Comparison of ENCODE assay signal across 9 mouse cellular contexts in the genomic region with DNA sequence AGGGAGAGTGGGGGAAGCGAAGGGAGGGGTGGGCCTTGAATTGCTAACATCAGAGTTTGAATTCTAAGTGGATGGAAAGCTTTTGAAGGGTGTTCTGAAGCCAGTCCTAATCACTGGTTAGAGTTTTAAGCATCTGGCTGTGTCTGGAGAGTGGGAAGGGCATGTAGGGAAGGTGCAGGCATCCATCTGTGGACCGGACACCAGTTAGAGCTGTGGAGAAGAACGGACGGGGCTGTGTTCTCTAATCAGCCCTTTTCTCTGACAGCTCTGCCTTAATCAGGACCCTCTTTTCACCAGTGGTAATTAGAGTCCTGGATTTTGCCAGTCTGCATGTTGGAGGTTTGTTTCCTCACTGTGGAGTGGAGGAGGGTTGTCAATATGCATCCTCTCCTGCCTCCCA. TPM values are rescaled to one million over a fixed set of nuclear protein-coding genes. Genes with fewer than 3 reads are reported as not detected.
DNase-seq lines count a peak whose midpoint lies in the region; ATAC-seq lines count a peak whose summit lies in the region.
"Had no signal": no experiment of that assay in that cellular context is flagged by ENCODE, and none has a peak within 500 bp of the region (broad histone marks: within the 10 kb centered on the region; RNA-seq: fewer than 3 reads in every experiment).

No protein-coding gene starts in this region.

- peaks cover 24% of the 10 kb centered on the region for H3K4me1 ChIP-seq in kidney, embryonic 15.5 days
- H3K4me1 ChIP-seq in embryonic facial prominence, embryonic 10.5 days: peaks cover 23% of the 10 kb centered on the region
- H3K4me1 ChIP-seq in hindbrain, embryonic 10.5 days (replicated peaks): peaks cover 25% of the 10 kb centered on the region
- peaks cover 23% of the 10 kb centered on the region for H3K4me1 ChIP-seq in midbrain, embryonic 12.5 days

- no peak for ATAC-seq in kidney, embryonic 15.5 days (replicated peaks; ENCODE audit: low FRiP score)
- ATAC-seq in midbrain, embryonic 12.5 days (ENCODE audit: low FRiP score, low read depth): no peak
- no peak for ATAC-seq in megakaryocyte-erythroid progenitor cell, adult 5-6 weeks (replicated peaks; ENCODE audit: low FRiP score, low TSS enrichment, poor library complexity, severe bottlenecking)

- 71% methylated on average over 4 of the region's 4 CpGs for WGBS in kidney, embryonic 15.5 days
- 87% methylated on average over 4 of the region's 4 CpGs for WGBS in embryonic facial prominence, embryonic 10.5 days
- WGBS in hindbrain, embryonic 10.5 days: 89% methylated on average over 4 of the region's 4 CpGs
- WGBS in midbrain, embryonic 12.5 days: 82% methylated on average over 4 of the region's 4 CpGs

- peak overlapping the region; percentile 93; the same call in 1 of the 2 replicates for H3K4me3 ChIP-seq in kidney, embryonic 15.5 days (replicated peaks)
- H3K4me3 ChIP-seq in embryonic facial prominence, embryonic 10.5 days: peak overlapping the region; percentile 95
- peak overlapping the region; percentile 93; the same call in 1 of the 2 replicates for H3K4me3 ChIP-seq in hindbrain, embryonic 10.5 days
- H3K4me3 ChIP-seq in midbrain, embryonic 12.5 days: peak overlapping the region; percentile 7; the same call in 1 of the 2 replicates

- H3K36me3 ChIP-seq in kidney, embryonic 15.5 days: peaks cover 21% of the 10 kb centered on the region
- H3K36me3 ChIP-seq in embryonic facial prominence, embryonic 10.5 days (replicated peaks): peaks cover 43% of the 10 kb centered on the region
- H3K36me3 ChIP-seq in hindbrain, embryonic 10.5 days: peaks cover 32% of the 10 kb centered on the region
- H3K36me3 ChIP-seq in midbrain, embryonic 12.5 days: peaks cover 18% of the 10 kb centered on the region

- peak overlapping the region; percentile 88; the same call in 1 of the 2 replicates for H3K9ac ChIP-seq in kidney, embryonic 15.5 days
- peak overlapping the region; percentile 17; the same call in 1 of the 2 replicates for H3K9ac ChIP-seq in midbrain, embryonic 12.5 days (replicated peaks)

- no peaks in the 10 kb centered on the region for H3K9me3 ChIP-seq in kidney, embryonic 15.5 days (replicated peaks)
- no peaks in the 10 kb centered on the region for H3K9me3 ChIP-seq in embryonic facial prominence, embryonic 10.5 days
- H3K9me3 ChIP-seq in hindbrain, embryonic 10.5 days: no peaks in the 10 kb centered on the region
- no peaks in the 10 kb centered on the region for H3K9me3 ChIP-seq in midbrain, embryonic 12.5 days

- no peak overlapping the region; the same call in 1 of the 2 replicates for H3K27ac ChIP-seq in kidney, embryonic 15.5 days
- no peak overlapping the region for H3K27ac ChIP-seq in embryonic facial prominence, embryonic 10.5 days (replicated peaks)
- no peak overlapping the region for H3K27ac ChIP-seq in hindbrain, embryonic 10.5 days
- no peak overlapping the region for H3K27ac ChIP-seq in midbrain, embryonic 12.5 days (replicated peaks)

- no peak for DNase-seq in kidney, postnatal 36 days
- DNase-seq in embryonic facial prominence, embryonic 10.5 days (ENCODE audit: low spot score): no peak
- DNase-seq in hindbrain, embryonic 10.5 days (ENCODE audit: low spot score): no peak
- no peak for DNase-seq in retina, embryonic 14.5 days (ENCODE audit: low spot score)
- DNase-seq in ovary, adult 18-20 months (ENCODE audit: low spot score): no peak

- H3K27me3 ChIP-seq in kidney, embryonic 15.5 days: no peaks in the 10 kb centered on the region
- H3K27me3 ChIP-seq in embryonic facial prominence, embryonic 10.5 days (replicated peaks; ENCODE audit: low read depth, poor library complexity, severe bottlenecking): no peaks in the 10 kb centered on the region
- no peaks in the 10 kb centered on the region for H3K27me3 ChIP-seq in hindbrain, embryonic 10.5 days (ENCODE audit: insufficient read depth, poor library complexity, severe bottlenecking)
- H3K27me3 ChIP-seq in midbrain, embryonic 12.5 days: no peaks in the 10 kb centered on the region

- peak overlapping the region; percentile 81 for H3K4me2 ChIP-seq in kidney, embryonic 15.5 days
- peak overlapping the region; percentile 96 for H3K4me2 ChIP-seq in midbrain, embryonic 12.5 days (replicated peaks)

RNA-seq across cellular contexts. Expression of gene Chmp4b, which starts 7.6 kb away (rescaled TPM):
- 24.6 and 24.8 TPM in 2 replicates for polyA plus RNA-seq in kidney, embryonic 15.5 days (2015; fragmentation: Nextera tagmentation; extraction: Ambion mirVana)
- polyA plus RNA-seq in embryonic facial prominence, embryonic 10.5 days (2016; fragmentation: Nextera tagmentation; extraction: Ambion mirVana): 12.8 and 14.7 TPM in 2 replicates
- polyA plus RNA-seq in hindbrain, embryonic 10.5 days (2016; fragmentation: Nextera tagmentation; extraction: Ambion mirVana): 13.3 and 18.1 TPM in 2 replicates
- polyA plus RNA-seq in midbrain, embryonic 12.5 days (2016; fragmentation: Nextera tagmentation; extraction: Ambion mirVana): 26.1 and 27.9 TPM in 2 replicates
- total RNA-seq in megakaryocyte-erythroid progenitor cell, adult 5-6 weeks (2014; fragmentation: Nextera tagmentation): 79.5 and 118 TPM in 2 replicates
- 95.1 and 99.0 TPM in 2 replicates for total RNA-seq in megakaryocyte-erythroid progenitor cell, adult 5-6 weeks (2017)

RNA-seq across cellular contexts. Expression of gene 4930519P11Rik, which starts 45.8 kb away (rescaled TPM):
- polyA plus RNA-seq in kidney, embryonic 15.5 days (2015; fragmentation: Nextera tagmentation; extraction: Ambion mirVana): 0.62 TPM in 1 of 2 replicates, not detected in the other
- polyA plus RNA-seq in embryonic facial prominence, embryonic 10.5 days (2016; fragmentation: Nextera tagmentation; extraction: Ambion mirVana): not detected in 2 replicates
- 0.36 TPM in 1 of 2 replicates, not detected in the other for polyA plus RNA-seq in hindbrain, embryonic 10.5 days (2016; fragmentation: Nextera tagmentation; extraction: Ambion mirVana)
- polyA plus RNA-seq in midbrain, embryonic 12.5 days (2016; fragmentation: Nextera tagmentation; extraction: Ambion mirVana): 0.54 and 0.69 TPM in 2 replicates
- total RNA-seq in megakaryocyte-erythroid progenitor cell, adult 5-6 weeks (2014; fragmentation: Nextera tagmentation): not detected in 2 replicates
- not detected in 2 replicates for total RNA-seq in megakaryocyte-erythroid progenitor cell, adult 5-6 weeks (2017)
- total RNA-seq: MEL had no signal

RNA-seq across cellular contexts. Expression of gene Zfp341, which starts 46.0 kb away (rescaled TPM):
- polyA plus RNA-seq in kidney, embryonic 15.5 days (2015; fragmentation: Nextera tagmentation; extraction: Ambion mirVana): 0.85 and 1.00 TPM in 2 replicates
- 1.1 TPM in 2 replicates for polyA plus RNA-seq in embryonic facial prominence, embryonic 10.5 days (2016; fragmentation: Nextera tagmentation; extraction: Ambion mirVana)
- polyA plus RNA-seq in hindbrain, embryonic 10.5 days (2016; fragmentation: Nextera tagmentation; extraction: Ambion mirVana): 1.3 and 1.4 TPM in 2 replicates
- polyA plus RNA-seq in midbrain, embryonic 12.5 days (2016; fragmentation: Nextera tagmentation; extraction: Ambion mirVana): 1.4 and 1.5 TPM in 2 replicates
- 5.1 and 7.1 TPM in 2 replicates for total RNA-seq in megakaryocyte-erythroid progenitor cell, adult 5-6 weeks (2014; fragmentation: Nextera tagmentation)
- total RNA-seq in megakaryocyte-erythroid progenitor cell, adult 5-6 weeks (2017): 0.30 and 1.1 TPM in 2 replicates

RNA-seq across cellular contexts. Expression of gene Pxmp4, which starts 55.6 kb away (rescaled TPM):
- polyA plus RNA-seq in kidney, embryonic 15.5 days (2015; fragmentation: Nextera tagmentation; extraction: Ambion mirVana): 27.7 and 29.8 TPM in 2 replicates
- polyA plus RNA-seq in embryonic facial prominence, embryonic 10.5 days (2016; fragmentation: Nextera tagmentation; extraction: Ambion mirVana): 11.6 and 13.8 TPM in 2 replicates
- polyA plus RNA-seq in hindbrain, embryonic 10.5 days (2016; fragmentation: Nextera tagmentation; extraction: Ambion mirVana): 14.5 and 16.9 TPM in 2 replicates
- polyA plus RNA-seq in midbrain, embryonic 12.5 days (2016; fragmentation: Nextera tagmentation; extraction: Ambion mirVana): 9.4 and 13.8 TPM in 2 replicates
- 17.3 and 18.1 TPM in 2 replicates for total RNA-seq in megakaryocyte-erythroid progenitor cell, adult 5-6 weeks (2014; fragmentation: Nextera tagmentation)
- total RNA-seq in megakaryocyte-erythroid progenitor cell, adult 5-6 weeks (2017): 9.1 and 12.4 TPM in 2 replicates

Comparison
In these comparisons a context has a peak if more than half of its experiments do, and no peak if none do; other contexts are left out.
1. H3K4me3 ChIP-seq: peak in every context shown above with its lines; median percentile 95 in embryonic facial prominence, embryonic 10.5 days; 93 in kidney, embryonic 15.5 days; 93 in hindbrain, embryonic 10.5 days; 7 in midbrain, embryonic 12.5 days.